Mouse (Mus musculus) E14TG2a.4 (cell line): ENCODE measurements around the gene C130032M10Rik.

Experiments used
- CTCF ChIP-seq: conservative IDR thresholded peaks from 2 replicates; pipeline ENCODE4 v1.5.1; 2014; ENCODE audit warnings: low read length
- NANOG ChIP-seq: IDR thresholded peaks from 2 replicates; pipeline ENCODE4 v1.6.1; 2014; ENCODE audit warnings: borderline replicate concordance, low read length, mixed read lengths
- POU5F1 ChIP-seq: IDR thresholded peaks from 2 replicates; pipeline ENCODE4 v1.6.1; 2014; ENCODE audit warnings: low read length, borderline replicate concordance

- TF ChIP-seq CTCF (no peak), POU5F1 (no peak), NANOG (no peak)
These were observed 43.6 kb upstream of the C130032M10Rik start for GRCm38 (mm10) chr9:114471892-114472291.
